Mouse (Mus musculus) liver, adult 2 months (tissue): ENCODE results near the gene Kcnj12.

Source experiments
- CTCF ChIP-seq: fragments of 200-500 bp; IDR thresholded peaks from 2 replicates; pipeline ENCODE4 v1.5.1; 2011; ENCODE audit warnings: low read depth, low read length, control low read depth
- POLR2A ChIP-seq: fragments of 200-500 bp; IDR thresholded peaks from 2 replicates; pipeline ENCODE4 v1.6.1; 2011; ENCODE audit warnings: low read length, control low read depth; ENCODE audit not compliant: insufficient read depth; ENCODE audit errors: extremely low read depth

- no peak for TF ChIP-seq POLR2A
- no peak for TF ChIP-seq CTCF
Measured at GRCm38 (mm10) chr11:60984912-60985558, 37.3 kb upstream of the Kcnj12 start.
